Mouse (Mus musculus) layer of hippocampus, adult 9-10 months (tissue): ENCODE measurements around the gene Hist1h4f.

Experiments
- DNase-seq: peaks from one replicate; pipeline ENCODE4 v3.0.0; 2022; ENCODE audit warnings: low spot score

Gene Hist1h4f

DNA sequence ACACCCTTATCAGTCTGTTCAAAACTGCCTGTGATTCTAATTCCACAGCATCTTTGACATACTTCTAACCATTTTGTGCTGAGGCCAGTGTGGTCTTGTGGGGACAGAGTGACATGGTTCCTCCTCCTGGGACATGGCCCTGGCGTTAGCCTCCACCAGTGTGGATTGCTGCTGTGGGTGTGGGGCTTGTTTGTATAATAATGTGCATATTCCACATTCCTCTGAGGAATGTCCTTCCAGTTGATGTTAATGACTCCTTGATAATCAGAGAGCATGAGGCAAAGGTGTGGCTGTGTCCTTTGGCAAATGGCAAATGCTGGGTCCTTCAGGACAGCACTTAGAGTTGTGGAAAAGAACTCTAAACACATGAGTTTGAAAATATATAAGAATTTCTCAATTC, 37.9 kb downstream of the Hist1h4f start:
- no peak for DNase-seq

DNA sequence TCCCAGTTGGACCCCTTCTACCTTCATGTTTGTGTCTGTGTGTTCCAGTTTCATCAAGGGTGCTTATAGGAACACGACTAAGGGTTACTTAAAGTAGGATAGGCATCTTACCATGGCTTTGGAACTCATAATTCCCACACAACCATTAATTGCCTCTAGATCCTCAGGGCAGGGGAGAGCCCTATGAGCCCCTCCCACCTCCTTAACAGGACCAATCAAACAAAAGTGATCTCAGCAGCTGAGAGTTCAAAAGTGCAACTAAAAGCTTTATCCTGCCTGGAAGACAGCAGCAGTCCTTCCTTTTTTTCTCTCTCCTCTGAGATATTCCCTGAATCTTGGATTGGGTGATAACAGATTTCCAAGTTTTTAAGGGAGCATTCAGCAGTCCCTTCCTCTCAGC, 41.3 kb downstream of the Hist1h4f start:
- no peak for DNase-seq

DNA sequence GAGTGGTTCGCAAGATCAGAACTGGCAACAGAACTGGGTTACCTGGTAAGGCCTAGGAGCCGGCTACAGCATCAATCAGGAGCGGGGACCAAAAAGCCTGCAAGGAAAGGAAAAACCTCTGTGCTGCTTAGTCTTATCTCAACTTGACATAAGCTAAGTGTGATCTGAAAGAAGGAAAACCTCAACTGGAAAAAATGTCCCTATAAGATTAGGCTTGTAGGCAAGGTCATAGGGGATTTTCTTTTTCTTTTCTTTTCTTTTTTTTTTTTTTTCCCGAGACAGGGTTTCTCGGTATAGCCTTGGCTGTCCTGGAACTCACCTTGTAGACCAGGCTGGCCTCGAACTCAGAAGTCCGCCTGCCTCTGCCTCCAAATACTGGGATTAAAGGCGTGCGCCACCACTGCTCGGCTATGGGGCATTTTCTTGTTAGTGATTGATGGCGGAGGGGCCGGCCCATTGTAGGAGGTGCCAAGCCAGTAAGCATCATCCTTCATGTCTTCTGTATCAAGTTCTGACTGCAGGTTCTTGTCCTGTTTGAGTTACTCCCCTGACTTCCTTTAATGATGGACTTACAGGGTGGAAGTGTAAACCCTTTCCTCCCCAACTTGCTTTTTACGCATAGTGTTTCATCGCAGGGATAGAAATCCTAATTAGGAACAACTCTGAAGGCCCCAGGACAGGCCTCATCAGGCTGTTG, 44.5 kb downstream of the Hist1h4f start:
- DNase-seq = no peak

DNA sequence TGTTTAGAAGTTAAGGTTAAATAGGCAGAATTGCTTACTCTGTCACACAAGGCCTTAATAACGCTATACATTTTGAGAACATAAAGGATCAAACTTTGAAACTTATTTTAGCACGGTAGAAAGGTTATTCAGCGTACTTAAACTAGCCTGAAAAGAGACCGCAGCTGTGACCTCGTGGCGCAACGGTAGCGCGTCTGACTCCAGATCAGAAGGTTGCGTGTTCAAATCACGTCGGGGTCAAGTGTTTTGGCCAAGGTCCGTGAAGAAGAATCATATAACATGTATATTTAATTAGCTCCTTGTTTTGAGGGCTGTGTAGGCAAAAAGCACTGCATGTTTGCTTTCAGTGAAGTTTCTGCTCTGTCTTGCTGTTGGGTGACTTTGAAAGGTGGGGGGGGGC, 45.1 kb downstream of the Hist1h4f start:
- no peak for DNase-seq

DNA sequence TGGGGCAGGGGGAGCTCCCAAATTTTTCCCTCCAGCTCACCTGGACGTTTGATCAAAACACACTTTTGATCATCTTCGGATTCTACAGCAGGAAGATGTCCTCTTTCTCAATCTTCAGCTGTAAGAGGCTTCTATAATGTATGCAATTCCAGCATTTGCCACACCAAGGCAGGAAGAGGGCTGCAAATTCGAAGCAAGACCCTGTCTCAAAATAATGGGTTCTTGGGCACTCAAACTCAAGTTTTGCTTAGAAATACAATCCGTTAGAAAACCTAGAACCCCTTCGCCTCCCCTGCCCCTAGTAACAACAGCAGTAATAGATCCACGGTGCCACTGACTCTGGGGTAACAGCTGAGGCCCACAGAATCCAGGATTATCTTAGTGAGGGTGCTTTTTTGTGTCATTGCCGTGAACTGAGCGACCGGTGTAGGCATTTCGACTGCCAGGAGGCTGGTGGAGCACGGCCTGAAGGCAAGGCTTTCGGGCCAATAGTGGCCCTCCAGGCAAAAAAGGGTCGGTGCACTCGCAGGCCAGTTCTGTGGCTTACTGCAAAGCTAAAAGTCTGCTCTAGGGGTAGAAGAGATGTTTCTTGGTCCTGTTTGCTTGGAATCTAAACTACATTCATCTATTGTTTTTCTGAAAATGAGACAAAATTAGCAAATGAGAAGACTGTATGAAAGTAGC, 45.6 kb downstream of the Hist1h4f start:
- no peak for DNase-seq

DNA sequence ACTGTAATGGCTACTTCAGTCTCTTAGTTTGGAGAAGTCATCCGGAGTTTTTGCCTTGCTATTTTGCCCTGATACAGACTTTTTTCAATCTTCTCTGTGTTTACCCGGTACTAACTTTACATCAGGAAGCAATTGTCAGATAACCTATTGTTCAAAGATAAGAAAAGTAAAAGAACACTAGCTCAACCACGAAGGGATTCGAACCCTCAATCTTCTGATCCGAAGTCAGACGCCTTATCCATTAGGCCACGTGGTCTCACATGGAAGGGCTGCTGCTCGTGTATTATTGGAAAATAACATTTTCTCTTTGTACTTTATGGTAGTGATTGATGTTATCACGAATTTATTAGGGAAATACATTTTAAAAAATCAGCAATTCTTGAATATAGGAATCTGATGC, 47.7 kb downstream of the Hist1h4f start:
- peak; percentile 73 for DNase-seq

DNA sequence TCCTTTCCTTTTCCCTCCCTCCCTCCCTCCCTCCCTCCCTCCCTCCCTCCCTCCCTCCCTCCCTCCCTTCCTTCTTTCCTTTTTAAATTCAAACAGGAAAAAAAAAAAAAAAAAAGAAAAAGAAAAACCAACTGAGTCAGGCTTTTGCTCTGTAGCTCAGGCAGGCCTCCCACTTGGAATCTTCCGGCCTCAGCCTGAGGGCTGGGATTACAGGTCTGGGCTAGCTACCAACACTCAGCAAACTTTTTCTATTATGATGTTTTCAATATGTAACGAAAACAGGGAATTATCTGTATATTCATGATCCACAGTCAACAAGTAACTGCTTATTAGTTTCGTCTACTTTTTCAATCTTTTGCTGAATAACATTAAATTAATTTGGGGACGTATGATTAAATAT, 48.5 kb downstream of the Hist1h4f start:
- DNase-seq = no peak

DNA sequence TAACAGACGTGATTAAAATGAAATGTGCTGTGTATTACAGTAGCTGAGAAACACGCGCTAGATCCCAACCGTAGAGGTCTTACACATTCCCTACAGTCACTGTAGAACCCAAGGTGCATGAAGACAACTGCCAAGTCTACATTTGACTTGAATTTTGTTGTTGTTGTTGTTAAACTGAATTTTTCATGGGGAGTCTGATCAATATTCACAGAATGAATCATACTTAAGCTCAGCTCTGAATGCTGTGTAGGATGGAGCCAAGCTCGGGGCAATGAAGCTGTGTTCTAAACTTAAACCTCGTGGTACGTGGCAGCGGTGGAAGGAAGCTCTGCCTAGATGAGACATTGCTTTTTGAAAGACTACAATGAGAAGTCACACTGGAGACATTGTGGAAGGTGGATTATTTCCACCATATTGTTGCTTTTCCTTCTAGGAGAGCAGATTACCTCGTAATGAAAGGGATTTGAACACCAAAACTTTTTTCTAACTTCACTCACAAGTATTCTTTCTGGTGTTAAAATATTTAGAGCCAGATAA, 49.3 kb downstream of the Hist1h4f start:
- DNase-seq = no peak

DNA sequence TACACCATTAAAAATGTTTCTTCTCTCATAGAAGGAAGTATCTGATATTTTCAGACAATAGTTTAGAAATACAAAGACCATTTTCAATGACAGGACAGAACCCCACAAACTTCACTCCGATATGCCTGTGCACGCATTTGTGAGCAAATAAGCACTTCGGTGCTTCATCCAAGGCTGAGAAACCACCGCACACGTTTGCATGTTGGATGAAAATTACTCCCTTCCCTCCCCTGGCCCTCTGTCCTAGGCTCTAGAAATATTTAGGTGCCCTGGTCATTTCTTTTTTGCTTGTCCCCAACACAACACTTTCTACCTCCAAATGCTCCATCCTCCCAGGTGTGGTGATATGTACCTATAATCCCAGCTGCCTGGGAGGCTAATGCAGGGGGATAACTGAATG, 49.9 kb downstream of the Hist1h4f start:
- no peak for DNase-seq
